Mouse (Mus musculus) heart, embryonic 16.5 days (tissue): ENCODE data around the gene Kcnip1. TPM values are rescaled to one million over a fixed set of nuclear protein-coding genes. Genes with fewer than 3 reads are reported as not detected.

Experiments used
- ATAC-seq: fragments of 200-750 bp; cut with Nextera tagmentation; replicated peaks from 2 replicates; pipeline ENCODE4 v1.8.0; 2017; ENCODE audit warnings: moderate number of reproducible peaks; ENCODE audit not compliant: insufficient read depth, low FRiP score; ENCODE audit errors: extremely low read depth
- H3K27ac ChIP-seq: fragments of 300-500 bp; sonication (generic); 2 replicates; pipeline ENCODE4 v1.5.1; 2014; ENCODE audit warnings: mild to moderate bottlenecking, low read length, control low read depth, moderate library complexity
- H3K27me3 ChIP-seq: fragments of 300-500 bp; sonication (generic); 2 replicates; pipeline ENCODE4 v1.6.1; 2014; ENCODE audit warnings: low read length, mixed read lengths; ENCODE audit not compliant: control insufficient read depth, insufficient read depth
- H3K36me3 ChIP-seq: fragments of 300-500 bp; sonication (generic); 2 replicates; pipeline ENCODE4 v1.6.1; 2014; ENCODE audit not compliant: control insufficient read depth, insufficient read depth
- H3K4me1 ChIP-seq: fragments of 300-500 bp; sonication (generic); 2 replicates; pipeline ENCODE4 v1.6.1; 2014; ENCODE audit warnings: low read length, mixed read lengths; ENCODE audit not compliant: control insufficient read depth, insufficient read depth
- H3K4me2 ChIP-seq: fragments of 300-500 bp; sonication (generic); 2 replicates; pipeline ENCODE4 v1.6.1; 2014; ENCODE audit warnings: low read depth, mild to moderate bottlenecking, control low read depth, low read length
- H3K4me3 ChIP-seq: fragments of 300-500 bp; sonication (generic); 2 replicates; pipeline ENCODE4 v1.5.1; 2014; ENCODE audit warnings: mild to moderate bottlenecking, control low read depth, low read length
- H3K9ac ChIP-seq: fragments of 300-500 bp; sonication (generic); 2 replicates; pipeline ENCODE4 v1.6.1; 2014; ENCODE audit warnings: low read length, control low read depth
- H3K9me3 ChIP-seq: fragments of 300-500 bp; sonication (generic); replicated peaks from 2 replicates; pipeline ENCODE4 v1.6.1; 2016; ENCODE audit warnings: low read length; ENCODE audit not compliant: control insufficient read depth
- WGBS: fragments of 180-500 bp; shearing (Covaris S2); extraction: QIAGEN DNeasy Blood & Tissue Kit; methylation state at CpG from one replicate; pipeline ENCODE4 v1.1.7; 2014; 5-methylcytosine and 5-hydroxymethylcytosine counted together
- polyA plus RNA-seq: library from polyadenylated mRNA; unstranded; fragments of >200 nt; fragmentation: Nextera tagmentation; extraction: Ambion mirVana; gene quantifications from 2 replicates; pipeline ENCODE4 v1.2.1, GENCODE M21; 2015

Gene Kcnip1
- polyA plus RNA-seq, 1 experiment from 2014 or later, result 0.20 TPM

DNA sequence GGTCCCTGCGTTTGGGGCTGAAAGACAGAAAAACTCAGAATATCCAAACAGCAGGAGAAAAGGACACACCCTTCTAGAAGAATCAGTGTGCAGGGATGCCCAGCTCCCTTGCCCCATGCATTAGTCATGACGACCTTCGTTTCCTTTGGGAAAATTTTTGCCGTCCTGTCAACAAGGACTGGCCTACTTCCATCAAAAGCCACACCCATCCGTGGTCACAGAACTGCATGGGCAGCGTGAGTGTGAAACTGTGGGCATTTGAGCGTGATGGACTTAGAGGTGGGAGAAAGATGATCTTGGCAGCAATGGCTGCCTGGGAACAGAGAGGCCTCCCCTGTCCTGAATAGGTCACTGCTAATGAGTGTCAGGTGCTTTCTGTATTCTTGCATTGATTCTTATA, 20.8 kb downstream of the Kcnip1 start:
- no peaks in the 10 kb centered on the region for H3K27me3 ChIP-seq
- no peak overlapping the region for H3K4me2 ChIP-seq
- no peak overlapping the region for H3K4me3 ChIP-seq
- 70% methylated on average over 7 of the region's 7 CpGs for WGBS
- no peaks in the 10 kb centered on the region for H3K36me3 ChIP-seq
- no peak overlapping the region for H3K27ac ChIP-seq
- no peak for ATAC-seq
- H3K9me3 ChIP-seq, result no peaks in the 10 kb centered on the region
- no peaks in the 10 kb centered on the region for H3K4me1 ChIP-seq
- no peak overlapping the region for H3K9ac ChIP-seq

DNA sequence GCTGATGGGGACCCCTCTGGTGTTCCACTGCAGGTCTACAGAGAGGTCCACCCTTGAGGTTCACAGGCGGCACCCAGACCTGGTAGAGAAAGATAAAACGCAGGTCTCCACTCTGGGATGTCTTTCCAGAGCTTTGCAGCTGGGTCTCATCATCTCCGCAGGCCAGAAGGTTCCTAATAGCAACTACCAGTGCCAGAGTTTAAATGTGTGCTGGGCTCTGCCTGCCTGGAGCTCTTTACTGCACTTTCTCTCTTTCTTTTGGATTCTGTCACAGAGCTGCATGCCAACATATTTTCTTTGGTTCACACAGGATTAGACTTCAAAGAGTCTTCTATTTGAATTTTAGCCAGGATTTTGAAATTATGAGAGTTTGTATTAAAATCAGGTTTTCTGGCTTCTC, 23.8 kb downstream of the Kcnip1 start:
- H3K4me3 ChIP-seq, result no peak overlapping the region
- H3K4me1 ChIP-seq, result no peaks in the 10 kb centered on the region
- no peaks in the 10 kb centered on the region for H3K36me3 ChIP-seq
- no peak for ATAC-seq
- no peaks in the 10 kb centered on the region for H3K9me3 ChIP-seq
- H3K27ac ChIP-seq, result no peak overlapping the region
- H3K4me2 ChIP-seq, result no peak overlapping the region
- 68% methylated on average over 3 of the region's 3 CpGs for WGBS
- H3K9ac ChIP-seq, result no peak overlapping the region
- H3K27me3 ChIP-seq, result no peaks in the 10 kb centered on the region

GRCm38 (mm10) chr11:33967708-33968107, 25.2 kb downstream of the Kcnip1 start:
- H3K36me3 ChIP-seq, result no peaks in the 10 kb centered on the region
- WGBS, result 63% methylated on average over 4 of the region's 4 CpGs

GRCm38 (mm10) chr11:33965380-33965779, 27.6 kb downstream of the Kcnip1 start:
- H3K36me3 ChIP-seq, result no peaks in the 10 kb centered on the region
- H3K27me3 ChIP-seq, result no peaks in the 10 kb centered on the region
- WGBS, result 57% methylated on average over 2 of the region's 2 CpGs
- no peak overlapping the region for H3K4me2 ChIP-seq
- H3K9ac ChIP-seq, result no peak overlapping the region
- H3K4me3 ChIP-seq, result no peak overlapping the region
- H3K4me1 ChIP-seq, result peaks cover 6% of the 10 kb centered on the region
- H3K27ac ChIP-seq, result no peak overlapping the region
- ATAC-seq, result no peak
- no peaks in the 10 kb centered on the region for H3K9me3 ChIP-seq

More at GRCm38 (mm10) chr11:33967708-33968107, 25.2 kb downstream of the Kcnip1 start:
- no peak for ATAC-seq
- Histone ChIP-seq H3K4me1 (peaks cover 5% of the 10 kb centered on the region), H3K4me3 (no peak overlapping the region), H3K4me2 (no peak overlapping the region), H3K9me3 (no peaks in the 10 kb centered on the region), H3K27me3 (no peaks in the 10 kb centered on the region), H3K27ac (no peak overlapping the region), H3K9ac (no peak overlapping the region)

DNA sequence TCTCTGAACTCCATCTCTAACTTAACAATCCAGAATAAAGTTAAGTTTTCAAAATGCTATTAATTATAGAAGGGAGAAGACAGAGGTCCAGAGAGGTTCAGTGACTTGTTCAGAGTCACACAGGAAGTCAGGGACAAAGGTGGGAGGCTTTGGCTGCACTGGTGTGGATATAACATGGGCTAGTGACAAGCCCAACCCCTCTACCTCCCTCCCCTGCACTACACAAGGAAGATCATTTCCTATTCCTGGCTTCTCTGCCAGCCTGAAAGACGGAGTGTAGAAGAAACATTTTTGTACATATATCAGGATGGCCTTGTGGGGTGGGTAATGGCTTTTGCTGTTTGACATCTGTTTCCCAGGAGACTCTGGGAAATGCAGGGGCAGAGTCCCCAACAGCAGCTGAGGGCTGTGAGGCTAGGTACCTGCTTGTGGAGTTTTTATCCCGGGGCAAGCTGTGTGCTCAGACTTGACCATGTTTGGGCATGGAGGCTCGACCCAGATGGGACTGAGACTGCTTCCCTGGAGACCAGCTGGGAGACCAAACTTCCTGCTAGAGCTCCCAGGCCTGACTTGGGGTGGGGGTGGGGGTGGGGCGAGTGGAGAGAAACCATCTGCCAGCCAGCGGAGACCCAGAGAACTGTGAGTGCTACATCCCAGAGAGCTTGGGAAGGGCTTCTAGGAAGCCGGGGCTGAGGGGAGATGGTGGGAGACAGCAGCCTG, 30.1 kb downstream of the Kcnip1 start, which contains the start of gene Kcnmb1:
TSS of gene Kcnmb1 (plus strand) at position 326 of the 720 bp plus-strand sequence.
- Histone ChIP-seq H3K9ac (no peak within 1 kb of the TSS), H3K4me2 (peak within 1 kb of the TSS; percentile 13; the same call in 1 of the 2 replicates), H3K9me3 (no peaks in the 10 kb centered on the region), H3K4me3 (no peak within 1 kb of the TSS), H3K27me3 (no peaks in the 10 kb centered on the region), H3K36me3 (no peaks in the 10 kb centered on the region), H3K4me1 (peaks cover 6% of the 10 kb centered on the region), H3K27ac (no peak within 1 kb of the TSS)
- 9% methylated on average over 6 of the region's 6 CpGs for WGBS
- 0 out of 2 replicates have a peak, but pooled peaks have one; percentile 33 for ATAC-seq

- no peak overlapping the region for H3K9ac ChIP-seq
- no peaks in the 10 kb centered on the region for H3K27me3 ChIP-seq
- H3K9me3 ChIP-seq, result no peaks in the 10 kb centered on the region
- H3K4me2 ChIP-seq, result no peak overlapping the region
- ATAC-seq, result no peak
- 41% methylated on average over 6 of the region's 7 CpGs for WGBS
- H3K4me1 ChIP-seq, result peaks cover 6% of the 10 kb centered on the region
- no peak overlapping the region for H3K4me3 ChIP-seq
- no peaks in the 10 kb centered on the region for H3K36me3 ChIP-seq
- no peak overlapping the region for H3K27ac ChIP-seq
These were observed 30.8 kb downstream of the Kcnip1 start for GRCm38 (mm10) chr11:33962178-33962577.

DNA sequence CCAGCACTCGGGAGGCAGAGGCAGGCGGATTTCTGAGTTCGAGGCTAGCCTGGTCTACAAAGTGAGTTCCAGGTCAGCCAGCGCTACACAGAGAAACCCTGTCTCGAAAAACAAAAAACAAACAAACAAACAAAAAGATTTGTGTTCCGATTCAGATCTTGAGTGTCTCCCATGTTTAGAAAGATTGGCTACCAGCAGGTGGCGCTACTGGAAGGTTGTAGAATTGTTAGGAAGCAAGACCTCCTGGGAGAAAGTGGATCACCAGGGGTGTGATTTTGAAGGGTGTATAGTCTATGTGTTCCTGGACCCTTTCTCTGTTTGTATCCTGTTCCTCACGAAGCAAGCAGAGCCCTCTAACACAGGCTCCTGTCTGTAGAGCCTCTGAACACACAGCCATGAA, 34.2 kb downstream of the Kcnip1 start:
- Histone ChIP-seq H3K27ac (no peak overlapping the region), H3K36me3 (no peaks in the 10 kb centered on the region), H3K4me1 (peaks cover 6% of the 10 kb centered on the region), H3K9ac (no peak overlapping the region), H3K4me3 (no peak overlapping the region), H3K27me3 (no peaks in the 10 kb centered on the region; the same call in 1 of the 2 replicates), H3K4me2 (no peak overlapping the region), H3K9me3 (no peaks in the 10 kb centered on the region)
- no peak for ATAC-seq
- 73% methylated on average over 8 of the region's 8 CpGs for WGBS

GRCm38 (mm10) chr11:33957595-33957994, 35.4 kb downstream of the Kcnip1 start:
- no peak overlapping the region for H3K4me3 ChIP-seq
- no peak overlapping the region for H3K27ac ChIP-seq
- no peak overlapping the region for H3K4me2 ChIP-seq
- WGBS, result 84% methylated on average over 6 of the region's 6 CpGs
- H3K4me1 ChIP-seq, result peaks cover under 1% of the 10 kb centered on the region; the same call in 1 of the 2 replicates
- no peaks in the 10 kb centered on the region for H3K36me3 ChIP-seq
- no peak overlapping the region for H3K9ac ChIP-seq
- H3K9me3 ChIP-seq, result no peaks in the 10 kb centered on the region
- no peaks in the 10 kb centered on the region; the same call in 1 of the 2 replicates for H3K27me3 ChIP-seq
- no peak for ATAC-seq

DNA sequence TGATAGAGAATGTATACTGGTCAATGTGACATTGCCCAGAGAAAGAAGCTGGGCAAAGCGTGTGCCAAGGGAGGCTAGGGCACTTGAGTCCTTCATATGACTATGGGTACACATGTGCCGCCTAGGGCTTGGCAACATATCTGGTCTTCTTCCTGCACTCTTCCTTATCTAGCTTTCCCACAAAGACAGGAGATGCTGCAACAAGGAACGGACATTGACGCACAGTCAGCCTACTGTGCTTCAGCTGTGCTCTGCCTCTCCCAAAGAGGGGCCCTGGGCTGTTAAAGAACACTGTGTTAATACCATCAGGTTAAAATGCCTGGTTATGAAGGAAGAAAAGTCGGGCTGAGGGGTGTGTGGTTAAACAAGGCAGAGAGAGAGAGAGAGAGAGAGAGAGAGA, 36.3 kb downstream of the Kcnip1 start:
- no peaks in the 10 kb centered on the region; the same call in 1 of the 2 replicates for H3K27me3 ChIP-seq
- no peak overlapping the region for H3K9ac ChIP-seq
- no peaks in the 10 kb centered on the region for H3K4me1 ChIP-seq
- no peak for ATAC-seq
- WGBS, result 72% methylated on average over 5 of the region's 5 CpGs
- no peak overlapping the region for H3K4me2 ChIP-seq
- no peak overlapping the region for H3K27ac ChIP-seq
- no peaks in the 10 kb centered on the region for H3K36me3 ChIP-seq
- no peak overlapping the region for H3K4me3 ChIP-seq
- no peaks in the 10 kb centered on the region for H3K9me3 ChIP-seq
